Mouse (Mus musculus) urinary bladder, postnatal 25 days (tissue): ENCODE data around the gene Chrnb4.

Experiments
- DNase-seq: peaks from one replicate; pipeline ENCODE4 v3.0.0; 2022; ENCODE audit warnings: low spot score

The Chrnb4 gene

GRCm38 (mm10) chr9:55023326-55023725 lies 25.3 kb downstream of the Chrnb4 start:
- DNase-seq, result no peak

DNA sequence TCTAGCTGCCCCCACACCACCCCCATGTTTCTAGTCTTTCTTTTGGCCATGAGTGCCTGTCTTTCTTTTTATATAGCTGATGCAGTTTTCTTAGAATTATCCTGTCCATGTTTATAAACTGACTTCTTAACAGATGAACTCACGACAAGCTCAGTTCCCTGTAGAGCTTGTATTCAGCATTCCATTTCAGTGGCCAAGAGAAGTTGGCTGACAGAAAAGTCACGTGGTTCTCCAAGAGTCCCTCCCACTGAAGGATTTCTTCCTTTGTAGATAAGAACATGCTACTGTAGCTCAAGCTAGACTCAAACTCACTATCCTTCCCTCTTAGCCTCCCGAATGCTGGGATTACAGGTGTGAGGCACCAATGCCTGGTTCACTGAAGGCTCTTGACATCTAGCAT lies 31.7 kb downstream of the Chrnb4 start:
- DNase-seq, result no peak

DNA sequence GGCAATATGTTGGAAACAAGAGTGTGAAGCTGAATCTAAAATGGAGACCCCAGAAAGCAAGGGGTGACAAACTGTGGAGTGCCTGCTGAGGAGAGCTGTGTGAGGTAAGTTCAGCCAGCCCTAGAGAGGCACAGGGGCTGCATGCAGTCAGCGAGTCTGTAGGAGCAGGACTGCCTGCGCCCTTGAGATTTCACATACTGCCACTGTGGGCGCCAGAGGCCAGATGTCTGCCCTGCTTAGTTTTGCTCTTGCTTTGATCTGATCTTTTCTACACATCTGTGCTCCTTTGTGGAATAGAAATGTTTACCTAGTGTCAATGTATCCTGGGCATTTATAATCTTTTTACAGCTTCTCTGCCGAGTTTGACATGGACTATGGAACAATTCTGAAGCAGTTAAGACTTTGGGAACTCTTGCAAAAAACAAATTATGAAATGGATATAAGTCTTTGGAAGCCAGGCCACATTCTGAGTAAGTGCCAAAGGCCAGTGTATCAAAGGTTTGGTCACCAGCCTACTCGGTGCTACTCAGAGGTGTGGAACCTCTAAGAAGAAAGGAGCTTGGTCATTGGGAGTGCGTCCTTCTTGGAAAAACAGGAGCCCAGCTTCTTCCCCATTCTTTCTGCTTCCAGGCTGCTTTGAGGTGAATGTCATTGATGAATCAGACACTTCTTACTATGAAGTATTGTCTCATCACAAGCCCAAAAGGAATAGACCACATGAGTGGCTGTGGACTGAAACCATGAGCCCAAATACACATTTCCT lies 37.8 kb downstream of the Chrnb4 start:
- DNase-seq, result no peak

DNA sequence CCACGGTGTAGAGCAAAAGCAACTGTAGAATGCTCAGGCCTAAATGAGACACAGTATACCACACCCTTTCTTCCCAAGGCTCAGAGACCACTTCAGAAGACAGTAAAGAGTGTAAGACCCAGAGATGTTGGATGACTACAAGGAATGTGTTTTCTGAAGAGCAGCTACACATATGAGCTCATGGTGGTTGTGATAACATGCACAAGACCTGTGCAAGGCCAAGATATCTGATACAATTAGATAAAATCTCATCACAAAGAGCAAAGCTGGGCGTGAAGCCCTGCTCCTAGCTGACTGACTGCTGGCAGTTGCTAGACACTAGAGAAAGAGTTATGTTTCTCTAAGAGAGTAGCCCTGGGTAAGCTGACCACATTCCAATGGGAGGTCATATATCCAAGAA lies 38.9 kb downstream of the Chrnb4 start:
- DNase-seq, result no peak

DNA sequence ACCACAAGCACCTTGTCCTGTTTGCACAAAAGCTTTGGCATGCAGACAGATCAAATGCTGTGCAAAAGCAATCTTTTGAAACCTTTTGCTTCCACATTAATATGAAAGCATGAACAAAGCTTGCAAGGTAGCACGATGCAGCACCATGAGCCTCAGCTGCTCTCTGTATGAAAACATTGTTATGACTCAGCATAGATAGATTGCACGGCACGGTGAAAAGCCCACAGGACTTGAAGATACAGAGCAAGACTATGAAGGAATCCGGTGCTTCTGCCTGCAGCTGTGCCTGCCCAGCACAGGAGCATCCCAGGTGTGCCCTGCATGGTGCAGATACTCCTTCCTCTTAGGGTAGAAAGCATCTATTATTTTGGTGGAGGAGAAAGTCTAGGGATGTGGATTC lies 45.0 kb downstream of the Chrnb4 start:
- no peak for DNase-seq

GRCm38 (mm10) chr9:54995645-54996044 lies 52.9 kb downstream of the Chrnb4 start:
- no peak for DNase-seq

DNA sequence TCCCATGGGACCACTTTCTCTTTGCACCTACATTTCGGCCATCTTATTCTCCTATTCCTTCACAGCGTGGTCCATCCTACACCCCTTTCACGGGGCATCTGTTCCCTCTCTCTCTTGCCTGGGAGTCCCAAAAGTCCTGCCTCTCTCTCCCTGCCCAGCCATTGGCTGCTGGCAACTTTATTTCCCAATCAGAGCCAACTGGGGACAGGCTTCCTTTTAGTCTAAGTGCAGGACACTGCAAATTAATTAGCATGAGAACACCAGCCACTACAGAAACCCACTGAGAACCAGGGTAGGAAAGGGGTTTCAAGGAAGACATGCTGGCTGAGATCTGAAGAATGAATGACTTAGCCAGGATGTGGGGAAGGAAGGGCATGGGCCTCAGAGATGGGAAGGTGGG lies 54.2 kb downstream of the Chrnb4 start:
- DNase-seq, result no peak

GRCm38 (mm10) chr9:54990362-54990761 lies 58.2 kb downstream of the Chrnb4 start:
- DNase-seq, result no peak

GRCm38 (mm10) chr9:54982401-54982800 lies 66.2 kb downstream of the Chrnb4 start:
- no peak for DNase-seq

DNA sequence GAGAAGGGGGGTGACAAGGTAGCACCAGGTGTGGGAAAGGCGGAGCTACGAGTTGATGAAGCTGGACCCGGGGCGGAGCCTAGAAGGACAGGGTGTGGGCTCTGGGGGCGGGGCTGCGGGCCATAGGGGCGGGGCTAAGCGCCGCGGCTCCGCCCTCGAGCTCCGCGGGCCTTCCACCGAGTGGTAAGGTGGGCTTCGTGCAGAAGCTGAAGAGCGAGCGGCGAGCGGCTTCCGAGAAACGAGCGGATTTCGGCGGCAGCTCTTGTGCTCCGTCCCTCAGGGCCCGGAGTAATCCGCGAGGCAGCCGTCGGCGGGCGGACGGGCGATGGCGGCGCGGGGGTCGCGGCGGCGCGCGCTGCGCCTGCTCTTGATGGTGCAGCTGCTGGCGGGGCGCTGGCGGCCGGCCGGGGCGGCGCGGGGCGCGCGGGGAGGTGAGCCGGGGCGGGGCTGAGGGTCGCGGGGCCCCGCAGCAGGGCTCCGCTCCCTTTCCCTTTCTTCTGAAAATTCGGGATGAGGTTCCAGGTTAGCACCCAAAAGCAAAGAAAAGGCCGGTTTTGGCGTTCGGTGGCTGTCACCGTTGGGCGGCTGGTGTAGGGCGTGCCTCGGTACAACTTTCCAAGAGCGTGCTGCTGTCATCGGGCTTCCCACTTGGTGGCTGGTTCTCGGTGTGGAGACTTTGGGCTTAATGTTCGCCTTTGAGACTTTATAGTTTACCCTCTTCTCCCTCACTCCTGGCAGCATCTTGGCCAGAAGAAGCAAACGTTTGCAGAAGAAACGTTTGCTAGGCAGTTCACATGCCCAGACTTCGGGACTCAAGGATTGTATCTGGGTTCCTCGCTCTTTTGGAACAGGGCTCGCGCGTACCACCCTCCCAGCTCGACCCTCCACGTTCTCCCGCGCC lies 67.0 kb downstream of the Chrnb4 start:
- DNase-seq, result peak; percentile 5

DNA sequence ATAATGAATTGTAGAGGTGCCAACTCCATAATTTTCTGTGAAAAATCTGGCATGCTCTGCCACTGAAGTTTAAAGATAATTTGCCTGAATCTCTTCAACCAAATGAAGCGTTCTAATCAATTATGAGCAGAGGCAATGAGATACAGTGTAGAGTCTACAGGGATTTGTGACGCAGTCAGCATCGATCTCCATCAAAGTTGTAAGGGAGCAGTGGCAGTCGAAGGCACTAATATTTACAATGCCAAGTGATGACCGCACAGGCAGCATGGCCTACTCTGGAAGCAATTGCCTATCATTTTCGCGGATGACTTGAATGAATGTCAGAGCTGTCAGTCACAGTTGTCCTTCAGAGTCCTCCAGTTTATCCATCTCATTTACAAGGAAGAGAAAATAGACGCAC lies 67.9 kb downstream of the Chrnb4 start, which contains the start of gene Chrna5:
Chrna5 (plus strand) TSS at position 207 of the 400 bp plus-strand sequence.
- no peak for DNase-seq
